Mouse (Mus musculus) telencephalon, adult 2 months (tissue): ENCODE measurements around the gene Olfr1475.
"Not testable (repeated sequence)": the region's sequence is repeated elsewhere in the genome, so short reads cannot be mapped to it uniquely, and the experiment has no call there.

ENCODE experiments used
- DNase-seq: peaks from one replicate; pipeline ENCODE4 v3.0.0-alpha.2; 2011; ENCODE audit warnings: low read depth, low spot score

Gene Olfr1475

DNA sequence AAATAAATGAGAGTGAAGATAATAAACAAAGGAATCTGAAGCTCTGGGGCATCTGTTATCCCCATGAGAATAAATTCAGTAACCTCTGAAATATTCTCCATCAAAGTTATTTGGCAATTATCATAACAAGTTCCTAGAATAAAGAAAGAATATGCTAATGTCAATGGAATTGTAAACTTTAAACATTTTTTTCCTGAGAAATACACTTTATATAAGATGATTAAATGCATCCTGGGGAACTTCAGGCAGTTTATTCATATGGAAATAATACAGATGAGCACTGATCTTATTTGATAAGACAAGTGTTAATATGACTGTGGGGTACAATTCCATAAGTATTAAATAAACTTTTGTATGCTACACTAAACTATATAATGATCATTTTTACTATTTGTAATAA is at the start of gene Olfr1475:
Gene Olfr1475 (minus strand): TSS at position 101 of the 400 bp plus-strand sequence.
- no peak for DNase-seq

DNA sequence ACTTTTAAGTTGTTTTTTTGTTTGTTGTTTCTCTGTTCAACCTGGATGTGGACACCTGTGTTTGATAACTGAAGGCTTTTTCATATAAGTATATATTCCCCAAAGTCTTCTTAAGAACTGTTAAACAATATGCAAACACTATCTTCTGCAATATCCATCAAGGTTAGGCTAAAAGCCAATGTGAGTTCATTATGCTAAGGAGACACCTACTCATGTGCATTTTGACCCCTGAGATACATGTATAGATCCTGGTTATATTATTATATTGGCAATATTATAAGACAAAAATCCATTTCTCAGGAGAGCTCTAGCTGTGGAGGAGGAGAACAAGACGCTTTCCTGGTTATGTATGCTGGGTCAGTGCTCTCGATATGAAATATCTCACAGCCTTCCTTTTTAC is 47.6 kb upstream of the Olfr1475 start, which contains the start of gene Olfr1480:
Gene Olfr1480 (plus strand): TSS at position 301 of the 400 bp plus-strand sequence.
- DNase-seq: no peak

DNA sequence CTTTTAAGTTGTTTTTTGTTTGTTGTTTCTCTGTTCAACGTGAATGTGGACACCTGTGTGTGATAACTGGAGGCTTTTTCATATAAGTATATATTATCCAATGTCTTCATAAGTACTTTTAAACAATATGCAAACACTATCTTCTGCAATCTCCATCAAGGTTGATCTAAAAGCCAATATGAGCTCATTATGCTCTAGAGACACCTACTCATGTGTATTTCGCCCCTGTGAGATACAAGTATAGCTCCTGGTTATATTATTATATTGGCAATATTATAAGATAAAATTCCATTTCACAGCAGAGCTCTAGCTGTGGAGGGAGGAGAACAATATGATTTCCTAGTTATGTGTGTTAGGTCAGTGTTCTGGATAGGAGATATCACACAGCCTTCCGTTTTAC is 20.2 kb upstream of the Olfr1475 start, which contains the start of gene Olfr1477:
Gene Olfr1477 (plus strand): TSS at position 301 of the 400 bp plus-strand sequence.
- DNase-seq: no peak

DNA sequence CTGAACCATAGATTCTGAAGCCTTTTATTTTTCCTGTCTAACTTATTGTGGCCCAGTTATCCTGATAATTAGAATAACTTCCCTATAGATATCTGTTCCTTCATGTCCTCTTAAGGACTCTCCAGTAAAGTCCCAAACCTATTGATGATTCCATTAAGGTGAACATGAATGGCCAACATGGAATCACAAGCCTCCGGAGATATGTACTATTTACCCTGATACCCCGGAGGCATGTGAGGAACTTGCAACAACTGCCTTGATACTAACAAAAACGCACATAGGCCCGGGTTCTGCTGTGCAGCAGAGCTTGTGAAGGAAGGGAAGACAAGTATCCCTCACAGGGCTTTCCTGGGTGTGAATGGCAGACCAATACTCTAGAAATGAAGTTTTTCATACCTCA is 10.7 kb downstream of the Olfr1475 start, which contains the start of gene Olfr1474:
Gene Olfr1474 (plus strand): TSS at position 301 of the 400 bp plus-strand sequence.
- not testable (repeated sequence) for DNase-seq

DNA sequence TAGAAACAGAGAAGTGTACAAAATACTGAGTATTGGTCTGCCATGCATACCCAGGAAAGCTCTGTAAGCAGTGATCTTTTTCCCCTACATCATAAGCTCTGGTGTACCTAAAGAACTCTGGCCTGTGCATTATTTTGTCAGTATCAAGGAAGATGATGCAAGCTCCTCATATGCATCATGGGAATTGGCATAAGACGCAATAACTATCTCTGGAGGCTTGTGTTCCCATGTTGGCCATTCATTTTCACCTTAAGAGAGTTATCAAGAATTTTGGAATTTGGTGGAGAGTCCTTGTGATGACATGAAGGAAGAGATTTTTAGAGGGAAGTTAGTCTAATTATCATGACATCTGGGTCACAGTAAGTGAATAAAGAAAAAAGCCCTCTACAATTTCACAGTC is 24.0 kb downstream of the Olfr1475 start, which contains the start of gene Olfr1472:
Gene Olfr1472 (minus strand): TSS at position 101 of the 400 bp plus-strand sequence.
- DNase-seq: no peak

DNA sequence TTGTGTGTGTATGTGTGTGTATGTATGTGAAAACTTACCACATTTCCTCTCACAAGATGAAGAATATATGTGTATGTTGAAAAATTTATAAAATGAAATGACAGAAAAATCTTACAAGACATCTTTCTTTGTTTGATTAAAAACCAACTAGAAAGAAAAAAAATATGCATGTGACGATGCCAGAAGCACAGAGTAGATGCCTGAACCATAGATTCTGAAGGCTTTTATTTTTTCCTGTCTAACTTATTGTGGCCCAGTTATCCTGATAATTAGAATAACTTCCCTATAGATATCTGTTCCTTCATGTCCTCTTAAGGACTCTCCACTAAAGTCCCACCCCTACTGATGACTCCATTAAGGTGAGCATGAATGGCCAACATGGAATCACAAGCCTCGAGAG is 36.9 kb downstream of the Olfr1475 start, which contains the start of gene Olfr1471:
Gene Olfr1471 (plus strand): TSS at position 301 of the 400 bp plus-strand sequence.
- not testable (repeated sequence) for DNase-seq
